Mouse (Mus musculus): ENCODE data around the gene Cfap221. TPM values are rescaled to one million over a fixed set of nuclear protein-coding genes. Genes with fewer than 3 reads are reported as not detected.

Cfap221 gene
- polyA plus RNA-seq, 1 experiment from 2014 or later = not detected

GRCm38 (mm10) chr1:120027693-120028092 is 30.7 kb upstream of the Cfap221 start:
- H3K4me1 ChIP-seq = peaks cover 25% of the 10 kb centered on the region
- no peaks in the 10 kb centered on the region for H3K36me3 ChIP-seq
- H3K4me3 ChIP-seq = no peak overlapping the region
- H3K27ac ChIP-seq (replicated peaks) = peak overlapping the region; percentile 54
- H3K27me3 ChIP-seq (replicated peaks) = 0 out of 2 replicates have a peak, but pooled peaks cover 3% of the 10 kb centered on the region
- no peak overlapping the region for H3K4me2 ChIP-seq
- H3K9ac ChIP-seq = no peak overlapping the region
- H3K9me3 ChIP-seq = no peaks in the 10 kb centered on the region
- WGBS = 31% methylated on average over 4 of the region's 4 CpGs
- no peak for ATAC-seq (ENCODE audit: extremely low read depth, insufficient number of reproducible peaks, low FRiP score, low TSS enrichment)

- Histone ChIP-seq H3K4me1 (peaks cover 25% of the 10 kb centered on the region), H3K36me3 (no peaks in the 10 kb centered on the region), H3K4me2 (no peak overlapping the region), H3K4me3 (no peak overlapping the region), H3K9me3 (no peaks in the 10 kb centered on the region), H3K27me3 (replicated peaks) (no peaks in the 10 kb centered on the region), H3K9ac (no peak overlapping the region), H3K27ac (replicated peaks) (peak overlapping the region; percentile 60)
- 4% methylated on average over 2 of the region's 2 CpGs for WGBS
- no peak for ATAC-seq (ENCODE audit: extremely low read depth, insufficient number of reproducible peaks, low FRiP score, low TSS enrichment)
Measured at GRCm38 (mm10) chr1:120025050-120025439, 28.0 kb upstream of the Cfap221 start.

GRCm38 (mm10) chr1:120024331-120025049 is 27.5 kb upstream of the Cfap221 start:
- H3K36me3 ChIP-seq = no peaks in the 10 kb centered on the region
- no peaks in the 10 kb centered on the region for H3K9me3 ChIP-seq
- no peak overlapping the region for H3K9ac ChIP-seq
- no peaks in the 10 kb centered on the region for H3K27me3 ChIP-seq (replicated peaks)
- no peak overlapping the region for H3K4me3 ChIP-seq
- peaks cover 25% of the 10 kb centered on the region for H3K4me1 ChIP-seq
- 47% methylated on average over 10 of the region's 10 CpGs for WGBS
- no peak for ATAC-seq (ENCODE audit: extremely low read depth, insufficient number of reproducible peaks, low FRiP score, low TSS enrichment)
- H3K27ac ChIP-seq (replicated peaks) = peak overlapping the region; percentile 60
- no peak overlapping the region for H3K4me2 ChIP-seq

- Histone ChIP-seq H3K9ac (no peak overlapping the region), H3K9me3 (no peaks in the 10 kb centered on the region), H3K27ac (replicated peaks) (no peak overlapping the region), H3K4me2 (no peak overlapping the region), H3K4me1 (peaks cover 15% of the 10 kb centered on the region), H3K4me3 (no peak overlapping the region), H3K36me3 (no peaks in the 10 kb centered on the region), H3K27me3 (replicated peaks) (no peaks in the 10 kb centered on the region)
- 83% methylated on average over 17 of the region's 17 CpGs for WGBS
- no peak for ATAC-seq (ENCODE audit: extremely low read depth, insufficient number of reproducible peaks, low FRiP score, low TSS enrichment)
Measured at GRCm38 (mm10) chr1:120021951-120022350, 24.9 kb upstream of the Cfap221 start.

GRCm38 (mm10) chr1:120020322-120020897 is 23.4 kb upstream of the Cfap221 start:
- peaks cover 14% of the 10 kb centered on the region for H3K4me1 ChIP-seq
- H3K4me3 ChIP-seq = no peak overlapping the region
- H3K36me3 ChIP-seq = no peaks in the 10 kb centered on the region
- H3K4me2 ChIP-seq = no peak overlapping the region
- WGBS = 57% methylated on average over 7 of the region's 7 CpGs
- no peaks in the 10 kb centered on the region for H3K27me3 ChIP-seq (replicated peaks)
- H3K27ac ChIP-seq (replicated peaks) = no peak overlapping the region
- ATAC-seq (ENCODE audit: extremely low read depth, insufficient number of reproducible peaks, low FRiP score, low TSS enrichment) = no peak
- H3K9me3 ChIP-seq = no peaks in the 10 kb centered on the region
- no peak overlapping the region for H3K9ac ChIP-seq

GRCm38 (mm10) chr1:120019428-120019827 is 22.4 kb upstream of the Cfap221 start:
- 89% methylated on average over 12 of the region's 12 CpGs for WGBS

GRCm38 (mm10) chr1:120018900-120019299 is 21.9 kb upstream of the Cfap221 start:
- H3K36me3 ChIP-seq = no peaks in the 10 kb centered on the region
- WGBS = 60% methylated on average over 3 of the region's 3 CpGs
- no peak overlapping the region for H3K9ac ChIP-seq
- H3K4me1 ChIP-seq = no peaks in the 10 kb centered on the region; the same call in 1 of the 2 replicates
- H3K4me2 ChIP-seq = no peak overlapping the region
- H3K27ac ChIP-seq (replicated peaks) = no peak overlapping the region
- H3K27me3 ChIP-seq (replicated peaks) = no peaks in the 10 kb centered on the region
- no peak overlapping the region for H3K4me3 ChIP-seq
- H3K9me3 ChIP-seq = no peaks in the 10 kb centered on the region
- ATAC-seq (ENCODE audit: extremely low read depth, insufficient number of reproducible peaks, low FRiP score, low TSS enrichment) = no peak

More at GRCm38 (mm10) chr1:120019428-120019827, 22.4 kb upstream of the Cfap221 start:
- Histone ChIP-seq H3K9ac (no peak overlapping the region), H3K9me3 (no peaks in the 10 kb centered on the region), H3K4me3 (no peak overlapping the region), H3K4me2 (no peak overlapping the region), H3K36me3 (no peaks in the 10 kb centered on the region), H3K27ac (replicated peaks) (no peak overlapping the region), H3K4me1 (peaks cover 5% of the 10 kb centered on the region), H3K27me3 (replicated peaks) (no peaks in the 10 kb centered on the region)
- ATAC-seq (ENCODE audit: extremely low read depth, insufficient number of reproducible peaks, low FRiP score, low TSS enrichment) = no peak

- WGBS = 73% methylated on average over 2 of the region's 2 CpGs
- H3K4me2 ChIP-seq = no peak overlapping the region
Measured at GRCm38 (mm10) chr1:120016240-120016639, 19.2 kb upstream of the Cfap221 start.

GRCm38 (mm10) chr1:120013111-120013510 is 16.1 kb upstream of the Cfap221 start:
- peaks cover 9% of the 10 kb centered on the region for H3K27me3 ChIP-seq (replicated peaks)
- no peak overlapping the region for H3K4me3 ChIP-seq
- no peak overlapping the region for H3K9ac ChIP-seq
- H3K4me2 ChIP-seq = no peak overlapping the region
- H3K27ac ChIP-seq (replicated peaks) = no peak overlapping the region
- ATAC-seq (ENCODE audit: extremely low read depth, insufficient number of reproducible peaks, low FRiP score, low TSS enrichment) = no peak
- H3K36me3 ChIP-seq = no peaks in the 10 kb centered on the region
- H3K4me1 ChIP-seq = peaks cover 16% of the 10 kb centered on the region
- no peaks in the 10 kb centered on the region for H3K9me3 ChIP-seq

More at GRCm38 (mm10) chr1:120016240-120016639, 19.2 kb upstream of the Cfap221 start:
- no peaks in the 10 kb centered on the region for H3K4me1 ChIP-seq
- no peaks in the 10 kb centered on the region for H3K36me3 ChIP-seq
- no peak overlapping the region for H3K4me3 ChIP-seq
- no peak overlapping the region for H3K9ac ChIP-seq
- no peak overlapping the region for H3K27ac ChIP-seq (replicated peaks)
- ATAC-seq (ENCODE audit: extremely low read depth, insufficient number of reproducible peaks, low FRiP score, low TSS enrichment) = no peak
- no peaks in the 10 kb centered on the region for H3K27me3 ChIP-seq (replicated peaks)
- H3K9me3 ChIP-seq = no peaks in the 10 kb centered on the region

- Histone ChIP-seq H3K4me3 (no peak overlapping the region), H3K36me3 (no peaks in the 10 kb centered on the region), H3K4me2 (no peak overlapping the region), H3K27ac (replicated peaks) (no peak overlapping the region), H3K9ac (no peak overlapping the region), H3K9me3 (no peaks in the 10 kb centered on the region), H3K27me3 (replicated peaks) (peaks cover 14% of the 10 kb centered on the region), H3K4me1 (peaks cover 21% of the 10 kb centered on the region)
- no peak for ATAC-seq (ENCODE audit: extremely low read depth, insufficient number of reproducible peaks, low FRiP score, low TSS enrichment)
- WGBS = 80% methylated on average over 12 of the region's 12 CpGs
Measured at GRCm38 (mm10) chr1:120012638-120013037, 15.6 kb upstream of the Cfap221 start.

- ATAC-seq (ENCODE audit: extremely low read depth, insufficient number of reproducible peaks, low FRiP score, low TSS enrichment) = no peak
- no peaks in the 10 kb centered on the region for H3K36me3 ChIP-seq
- H3K4me2 ChIP-seq = peak overlapping the region; percentile 81
- H3K9ac ChIP-seq = no peak overlapping the region
- peaks cover 42% of the 10 kb centered on the region for H3K27me3 ChIP-seq (replicated peaks)
- no peak overlapping the region for H3K27ac ChIP-seq (replicated peaks)
- H3K4me1 ChIP-seq = peaks cover 31% of the 10 kb centered on the region
- H3K4me3 ChIP-seq = peak overlapping the region; percentile 54
- 36% methylated on average over 11 of the region's 11 CpGs for WGBS
- no peaks in the 10 kb centered on the region for H3K9me3 ChIP-seq
Measured at GRCm38 (mm10) chr1:120007851-120008588, 11.0 kb upstream of the Cfap221 start.
